ENCODE assay signal across 27 mouse cellular contexts in genomic region chr4:130170362-130170761, GRCm38 (mm10). TPM values are rescaled to one million over a fixed set of nuclear protein-coding genes. Genes with fewer than 3 reads are reported as not detected.
"Had no signal": no experiment of that assay in that cellular context is flagged by ENCODE, and none has a peak within 500 bp of the region (broad histone marks: within the 10 kb centered on the region; RNA-seq: fewer than 3 reads in every experiment).

No protein-coding gene starts in this region.

- H3K27ac ChIP-seq: left cerebral cortex, adult 2 months; liver, embryonic 13.5 days; midbrain, embryonic 12.5 days; midbrain, embryonic 15.5 days; neural tube, embryonic 12.5 days; neural tube, embryonic 15.5 days had no signal

- H3K9ac ChIP-seq: liver, embryonic 13.5 days; midbrain, embryonic 12.5 days; midbrain, embryonic 15.5 days; neural tube, embryonic 12.5 days; neural tube, embryonic 15.5 days had no signal

- H3K9me3 ChIP-seq: liver, embryonic 13.5 days; midbrain, embryonic 12.5 days; midbrain, embryonic 15.5 days; neural tube, embryonic 12.5 days; neural tube, embryonic 15.5 days had no signal

- H3K4me2 ChIP-seq: liver, embryonic 13.5 days; midbrain, embryonic 12.5 days; midbrain, embryonic 15.5 days; neural tube, embryonic 12.5 days; neural tube, embryonic 15.5 days had no signal

- ATAC-seq: midbrain, embryonic 15.5 days had no signal

- H3K36me3 ChIP-seq: midbrain, embryonic 12.5 days; midbrain, embryonic 15.5 days; neural tube, embryonic 12.5 days; neural tube, embryonic 15.5 days had no signal

- DNase-seq: kidney, postnatal 10 days; layer of hippocampus, postnatal 36 days; liver, embryonic 13.5 days; lung, adult 2 months; lung, postnatal 14 days; lung, postnatal 4 days; right cerebral cortex, adult 18-20 months; right cerebral cortex, postnatal 14 days; right cerebral cortex, postnatal 4 days; thymus, adult 2 months; thymus, postnatal 14 days; thymus, postnatal 4 days had no signal

- H3K4me3 ChIP-seq: left cerebral cortex, adult 2 months; liver, embryonic 13.5 days; midbrain, embryonic 12.5 days; midbrain, embryonic 15.5 days; neural tube, embryonic 12.5 days; neural tube, embryonic 15.5 days had no signal

RNA-seq across cellular contexts. Expression of gene Hcrtr1, which starts 31.2 kb away (rescaled TPM):
- total RNA-seq: liver, adult 2 months; megakaryocyte progenitor cell, adult 5-6 weeks had no signal
- polyA plus RNA-seq: limb, embryonic 11.5 days had no signal

RNA-seq across cellular contexts. Expression of gene Gm853, which starts 51.8 kb away (rescaled TPM):
- total RNA-seq: layer of hippocampus, postnatal 10 days; layer of hippocampus, postnatal 36 days; left cerebral cortex, adult 2 months; left cerebral cortex, postnatal 10 days; left cerebral cortex, postnatal 36 days; liver, adult 2 months; megakaryocyte progenitor cell, adult 5-6 weeks had no signal
- polyA plus RNA-seq: limb, embryonic 11.5 days; liver, adult 2 months; liver, embryonic 13.5 days; liver, embryonic 16.5 days; lung, adult 2 months; lung, embryonic 16.5 days; midbrain, embryonic 12.5 days; neural tube, embryonic 12.5 days; neural tube, embryonic 15.5 days; stomach, embryonic 14.5 days; stomach, postnatal 0 days had no signal
